Mouse (Mus musculus) adrenal gland, adult 18-20 months (tissue): ENCODE results near the gene Cyp4a30b. TPM values are rescaled to one million over a fixed set of nuclear protein-coding genes. Genes with fewer than 3 reads are reported as not detected.
"Not testable (repeated sequence)": the region's sequence is repeated elsewhere in the genome, so short reads cannot be mapped to it uniquely, and the experiment has no call there.

Source experiments
- DNase-seq, 2 experiments: peaks; one replicate each; pipeline ENCODE4 v3.0.0; 2021 to 2022; ENCODE audit warnings: low spot score in 2 of 2
- long read RNA-seq, 2 experiments: library from polyadenylated mRNA; stranded (forward); transcript quantifications; one replicate each; pipeline ENCODE4 v2.0.0; 2021
- total RNA-seq, 2 experiments: library from RNA; stranded (reverse); gene quantifications; 1 replicate in 1 of 2; 2 replicates in 1 of 2; pipeline ENCODE4 v1.2.3; 2021

Gene Cyp4a30b
- not detected for total RNA-seq
- long read RNA-seq, experiment 1, result 0 reads
- long read RNA-seq, experiment 2, result 0 reads

DNA sequence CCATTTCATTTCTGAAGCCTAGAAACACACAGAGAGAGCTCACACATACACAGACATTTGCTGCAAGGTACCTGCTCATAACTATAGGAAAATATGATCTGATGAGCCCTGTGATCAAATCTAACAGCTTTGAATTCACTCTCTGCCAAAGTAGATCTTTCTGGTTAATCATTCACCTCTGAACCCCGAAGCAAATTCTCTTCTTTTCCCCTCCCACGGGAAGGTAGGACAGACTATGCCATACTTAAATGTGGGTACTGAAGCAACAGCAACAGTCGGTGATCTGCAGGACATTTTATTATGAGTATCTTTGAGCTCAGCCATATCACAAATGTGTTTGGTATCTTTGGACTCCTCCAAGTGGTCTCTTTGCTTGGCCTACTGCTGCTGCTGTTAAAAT, at the start of gene Cyp4a30b:
Gene Cyp4a30b, plus strand, starts transcription at position 301 of the 400 bp plus-strand sequence.
- no peak for DNase-seq

DNA sequence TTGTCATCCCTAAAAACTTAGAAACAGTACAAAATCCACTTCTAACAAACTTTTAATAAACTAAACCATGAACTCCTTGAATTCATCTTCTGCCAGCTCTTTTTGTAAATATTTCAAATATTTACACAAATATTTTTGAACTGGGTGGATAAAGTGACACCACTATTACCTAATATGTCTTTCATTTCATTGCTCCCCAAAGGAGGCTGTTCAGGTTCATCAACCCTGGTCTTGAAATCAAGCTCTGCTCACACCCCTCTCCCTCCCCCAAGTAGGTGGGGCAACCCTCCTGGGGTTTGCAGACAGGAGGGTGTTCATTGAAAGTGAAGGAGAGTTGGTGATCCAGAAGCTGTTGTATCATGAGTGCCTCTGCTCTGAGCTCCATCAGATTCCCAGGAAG, 41.1 kb upstream of the Cyp4a30b start, which contains the start of gene Cyp4a12b:
Gene Cyp4a12b, plus strand, starts transcription at position 301 of the 400 bp plus-strand sequence.
- DNase-seq, result not testable (repeated sequence)

DNA sequence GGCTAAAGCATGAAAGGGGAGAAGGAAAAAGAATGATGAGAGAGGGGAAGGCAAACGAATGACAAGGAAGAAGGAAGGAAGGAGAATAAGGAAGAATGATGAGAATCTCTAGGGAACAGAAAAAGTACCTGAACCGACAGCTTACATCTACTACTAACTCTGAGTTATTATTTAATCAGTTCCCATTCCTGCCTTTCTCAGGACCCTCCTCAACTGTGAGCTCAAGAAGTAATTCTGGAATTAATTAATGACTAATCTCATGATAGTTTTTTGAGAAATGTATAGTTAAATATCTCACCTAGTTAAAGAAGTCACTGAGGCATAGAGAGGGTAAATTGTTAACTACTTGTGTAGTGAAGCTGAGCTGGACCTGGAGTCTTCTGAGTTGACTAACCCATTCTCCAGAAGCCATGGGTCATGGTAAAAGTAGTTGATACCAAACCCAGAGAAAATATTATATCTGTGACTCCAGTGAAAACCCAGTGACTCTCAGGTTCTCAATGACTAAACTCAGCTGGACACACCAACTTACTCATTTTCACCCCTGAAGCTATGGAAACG, 1.7 kb upstream of the Cyp4a30b start:
- no peak for DNase-seq

DNA sequence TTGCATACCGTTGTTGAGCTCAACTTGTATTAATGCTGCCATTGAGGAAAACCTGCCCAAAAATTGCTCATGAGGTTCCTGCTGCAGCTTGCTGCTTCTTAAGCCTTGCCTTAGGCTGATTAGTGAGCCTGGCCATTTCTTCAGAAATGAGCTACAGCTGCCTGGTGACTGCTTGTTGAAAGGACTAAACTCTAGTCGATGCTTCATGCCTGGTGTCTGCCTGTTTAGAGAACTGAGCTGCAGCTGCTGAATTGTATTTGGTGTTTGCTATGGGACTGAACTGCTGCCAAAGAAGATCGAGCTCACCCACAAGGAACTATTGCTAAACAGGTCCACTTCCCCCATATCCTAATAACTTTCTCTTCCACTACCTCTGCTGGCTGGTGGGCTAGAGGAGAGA, 21.2 kb downstream of the Cyp4a30b start:
- not testable (repeated sequence) for DNase-seq

DNA sequence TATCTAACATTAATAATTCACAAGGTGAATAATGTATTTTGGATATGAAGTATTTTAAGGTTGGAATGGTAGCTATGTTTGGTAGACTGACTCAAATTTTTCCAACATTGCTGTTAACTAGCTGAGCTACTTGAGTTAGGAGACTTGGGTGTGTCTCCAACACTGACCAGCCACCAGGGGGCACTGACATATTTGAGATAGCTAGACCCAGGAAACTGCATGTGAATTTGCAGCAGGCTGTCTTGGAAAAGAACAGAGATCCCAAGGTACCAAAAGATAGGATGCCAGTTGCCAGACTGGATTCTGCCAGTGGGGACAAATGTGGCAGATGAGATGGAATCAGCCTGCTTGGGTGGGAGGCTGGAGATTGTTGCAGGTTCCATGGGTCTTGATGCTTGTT, 23.6 kb downstream of the Cyp4a30b start:
- DNase-seq, result peak; percentile 4 to 26

DNA sequence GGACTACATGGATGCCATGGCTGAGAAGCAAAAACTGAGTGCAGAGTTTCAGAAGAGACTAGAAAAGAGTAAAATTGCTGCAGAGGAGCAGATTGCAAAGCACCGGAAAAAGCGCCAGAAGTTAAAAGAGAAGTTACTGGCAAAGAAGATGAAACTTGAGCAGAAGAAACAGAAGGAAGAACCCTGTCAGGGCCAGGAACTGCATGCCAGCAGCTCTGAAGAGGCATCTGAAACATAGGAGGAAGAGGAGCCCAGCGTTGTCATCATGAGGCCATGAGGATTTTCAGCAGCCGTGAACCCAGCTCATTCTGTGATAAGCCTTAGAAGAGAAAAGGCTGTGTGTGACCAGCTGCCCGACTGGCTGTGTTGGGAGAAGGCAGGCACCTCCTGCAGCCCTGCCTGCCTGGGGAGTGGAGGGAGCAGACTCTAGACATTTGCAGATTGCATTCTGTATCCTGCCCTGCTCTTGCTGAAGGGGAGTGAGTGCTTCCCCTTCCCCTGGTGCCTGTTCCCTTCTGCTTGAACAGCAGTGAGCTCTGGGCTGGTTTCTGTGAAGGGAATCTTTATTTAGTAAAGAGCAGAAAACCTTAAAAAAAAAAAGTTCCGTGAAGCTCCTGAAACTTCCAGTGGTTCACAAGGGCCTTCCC, 28.7 kb downstream of the Cyp4a30b start:
- no peak for DNase-seq

DNA sequence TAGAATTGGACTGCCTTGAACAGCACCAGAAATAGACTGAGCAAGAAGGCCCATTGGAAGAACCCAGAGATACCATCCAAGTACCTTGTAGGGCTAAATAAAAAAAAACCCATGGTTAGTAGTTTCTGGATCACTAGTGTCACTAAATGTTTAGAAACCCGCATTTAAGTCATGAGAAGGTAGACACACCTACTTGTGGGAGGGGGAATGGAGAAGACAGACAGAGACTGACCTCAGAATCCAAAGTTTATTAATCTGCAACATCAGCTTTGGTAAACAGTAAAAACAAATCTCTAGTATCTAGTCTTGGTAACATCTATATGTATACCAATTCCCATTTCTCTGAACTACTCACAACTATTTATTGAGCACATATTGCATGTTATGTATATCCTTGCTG, 43.6 kb downstream of the Cyp4a30b start, which contains the start of gene Cyp4a14:
Gene Cyp4a14, minus strand, starts transcription at position 142 of the 400 bp plus-strand sequence.
- no peak for DNase-seq

DNA sequence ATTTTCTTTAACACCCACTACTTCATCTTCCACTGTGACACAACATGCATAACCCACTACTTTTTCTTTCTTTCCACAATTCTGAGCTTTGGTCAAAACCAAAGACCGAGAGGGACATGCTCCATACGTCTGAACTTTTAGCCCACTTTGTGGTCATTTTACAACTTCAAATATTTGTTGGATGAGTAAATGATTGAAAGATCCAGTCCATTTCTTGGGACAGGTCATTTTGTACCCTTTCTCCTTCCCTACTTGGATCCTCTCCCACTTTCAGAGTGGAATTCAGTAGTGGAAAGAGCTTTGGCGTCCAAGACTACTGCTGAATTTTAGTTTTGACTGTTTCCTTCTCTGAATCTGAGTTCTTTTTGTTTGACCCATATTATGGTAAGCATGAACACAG, 45.1 kb downstream of the Cyp4a30b start:
- DNase-seq, result no peak

DNA sequence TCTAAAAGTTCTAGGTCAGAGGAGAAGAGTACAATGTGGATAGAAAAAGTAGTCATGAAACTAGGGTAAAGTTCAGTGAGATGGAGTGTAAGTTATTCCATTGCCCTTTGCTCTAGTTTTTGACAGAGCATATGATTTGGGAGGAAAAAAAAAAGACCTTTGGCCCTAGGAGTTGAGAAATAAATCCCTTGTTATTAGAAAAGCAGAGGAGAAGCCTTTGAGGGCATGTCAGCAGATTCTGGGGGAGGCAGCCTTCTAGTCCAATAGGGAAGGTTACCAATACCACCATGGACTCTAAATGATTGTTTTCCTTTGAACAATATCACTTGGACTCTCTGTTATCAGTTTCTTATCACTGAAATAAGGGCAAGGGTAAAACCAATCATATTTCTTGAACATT, 61.6 kb downstream of the Cyp4a30b start:
- DNase-seq, result not testable (repeated sequence)

DNA sequence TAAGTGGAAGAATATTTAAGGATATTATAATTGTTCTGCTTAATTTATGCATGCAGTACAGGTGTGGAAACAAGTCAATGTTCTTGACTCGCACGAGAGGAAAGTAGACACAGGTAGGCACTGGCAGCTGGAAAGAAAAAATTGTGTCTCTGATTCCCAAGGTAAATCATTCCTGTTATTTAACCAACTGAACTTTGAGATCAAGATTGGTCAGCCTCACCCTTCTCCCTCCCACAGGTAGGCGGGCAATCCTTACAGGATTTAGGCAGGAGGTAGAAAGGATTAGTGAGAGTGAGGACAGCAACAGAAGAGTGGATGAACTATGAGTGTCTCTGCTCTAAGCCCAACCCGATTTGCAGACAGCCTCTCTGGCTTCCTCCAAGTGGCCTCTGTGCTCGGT, 65.6 kb downstream of the Cyp4a30b start, which contains the start of gene Cyp4a10:
Gene Cyp4a10, plus strand, starts transcription at position 265 of the 400 bp plus-strand sequence.
- DNase-seq, result not testable (repeated sequence)

DNA sequence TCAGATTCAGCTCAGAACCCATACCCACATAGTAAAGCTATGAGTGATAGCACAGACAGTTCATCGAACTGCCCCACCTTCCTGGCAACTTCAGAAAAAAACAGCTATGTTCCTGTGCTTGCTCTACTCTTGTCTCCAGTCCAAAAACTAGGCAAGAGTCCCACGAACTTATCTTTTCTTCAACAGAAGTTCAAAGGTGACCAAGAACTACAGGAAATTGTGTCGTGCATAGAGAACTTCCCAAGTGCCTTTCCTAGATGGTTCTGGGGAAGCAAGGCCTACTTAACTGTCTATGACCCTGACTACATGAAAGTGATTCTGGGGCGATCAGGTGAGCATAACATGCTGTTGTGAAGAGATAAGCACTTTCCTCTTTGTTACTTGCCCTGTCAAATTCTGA, 67.0 kb downstream of the Cyp4a30b start:
- DNase-seq, result no peak

Other genes starting within 250 kb of the Cyp4a30b start
- gene Cyp4a29, start 210.5 kb upstream of the Cyp4a30b start, total RNA-seq, result not detected
- not detected for gene Cyp4a12a, start 153.6 kb upstream of the Cyp4a30b start, total RNA-seq
- gene Cyp4a12b, start 41.0 kb upstream of the Cyp4a30b start, total RNA-seq, result not detected
- gene Cyp4a14, start 43.5 kb downstream of the Cyp4a30b start, total RNA-seq, result under 1 TPM in 1 of 2 experiments, not detected in 1; 0.46 TPM
- under 1 TPM in 1 of 2 experiments, not detected in 1; 0.53 TPM for gene Cyp4a10, start 65.7 kb downstream of the Cyp4a30b start, total RNA-seq
- gene Cyp4a31, start 111.0 kb downstream of the Cyp4a30b start, total RNA-seq, result not detected
- gene Cyp4a32, start 148.4 kb downstream of the Cyp4a30b start, total RNA-seq, result not detected
- gene Cyp4b1, start 195.1 kb downstream of the Cyp4a30b start, total RNA-seq, result 10 to 100 TPM; 28.9 to 33.3 TPM